Mouse (Mus musculus) lung, adult 2 months (tissue): ENCODE measurements around the gene Snx29.

Experiments used
- CTCF ChIP-seq: fragments of 200-500 bp; IDR thresholded peaks from 2 replicates; pipeline ENCODE4 v1.5.1; 2011; ENCODE audit warnings: mild to moderate bottlenecking, low read length, control low read depth; ENCODE audit not compliant: insufficient read depth
- POLR2A ChIP-seq: fragments of 200-500 bp; IDR thresholded peaks from 2 replicates; pipeline ENCODE4 v1.6.1; 2011; ENCODE audit warnings: low read depth, mild to moderate bottlenecking, control low read depth, low read length, borderline replicate concordance; ENCODE audit errors: extremely low read depth

- TF ChIP-seq CTCF (no peak), POLR2A (no peak)
Observed at GRCm38 (mm10) chr16:11596599-11596998, 273.9 kb downstream of the Snx29 start.
